Mouse (Mus musculus) G1E (cell line): ENCODE measurements around the gene Ubash3b.

Experiments used
- CTCF ChIP-seq: IDR thresholded peaks from 2 replicates; pipeline ENCODE4 v1.5.1; 2012; ENCODE audit warnings: low read depth, low read length, inconsistent platforms, mixed read lengths
- GATA1 ChIP-seq: IDR thresholded peaks from 2 replicates; pipeline ENCODE4 v1.6.1; 2012; ENCODE audit warnings: borderline replicate concordance, low read length, inconsistent platforms, mixed read lengths
- GATA2 ChIP-seq: IDR thresholded peaks from 2 replicates; pipeline ENCODE4 v1.6.1; 2012; ENCODE audit warnings: low read depth, low read length, inconsistent platforms, borderline replicate concordance
- POLR2AphosphoS5 ChIP-seq: IDR thresholded peaks from 2 replicates; pipeline ENCODE4 v1.6.1; 2012; ENCODE audit warnings: low read depth, low read length, inconsistent platforms; ENCODE audit not compliant: insufficient replicate concordance
- TAL1 ChIP-seq: conservative IDR thresholded peaks from 2 replicates; pipeline ENCODE4 v1.6.1; 2012; ENCODE audit warnings: low read depth, low read length, inconsistent platforms, mixed read lengths

- TF ChIP-seq TAL1 (no peak), CTCF (no peak), POLR2AphosphoS5 (no peak), GATA1 (no peak), GATA2 (no peak)
Observed at GRCm38 (mm10) chr9:41078198-41078597, 83.3 kb downstream of the Ubash3b start.
